Mouse (Mus musculus) adrenal gland, postnatal 14 days (tissue): ENCODE measurements around the gene Hoxc9. TPM values are rescaled to one million over a fixed set of nuclear protein-coding genes. Genes with fewer than 3 reads are reported as not detected.

Experiments used
- DNase-seq: peaks from one replicate; pipeline ENCODE4 v3.0.0; 2021; ENCODE audit warnings: mixed read lengths
- total RNA-seq: library from RNA; stranded (reverse); gene quantifications from 2 replicates; pipeline ENCODE4 v1.2.3, GENCODE M21; 2021

The Hoxc9 gene
- total RNA-seq, 1 experiment from 2014 or later = 2.1 TPM

- DNase-seq = peak; percentile 93
Observed at GRCm38 (mm10) chr15:102999183-102999831, 23.1 kb downstream of the Hoxc9 start.

DNA sequence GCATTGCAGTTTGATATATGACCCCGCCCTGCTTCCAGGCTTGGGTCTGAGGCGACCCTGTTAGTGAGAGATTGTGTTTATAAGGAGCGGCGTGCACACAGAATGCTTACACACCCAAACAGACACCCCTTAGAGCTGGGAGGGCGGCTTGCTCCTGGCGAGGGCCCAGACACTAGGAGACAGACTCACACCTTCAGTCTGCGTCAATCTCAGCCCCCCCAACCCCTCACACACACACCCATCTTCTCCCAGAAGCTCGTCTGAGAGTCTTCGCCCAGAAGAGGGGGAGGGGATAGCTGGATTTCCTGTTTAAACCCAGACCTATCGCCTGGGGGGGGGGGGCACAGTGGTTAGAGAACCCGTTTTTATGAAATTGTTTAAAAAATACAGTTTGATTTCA, 23.7 kb downstream of the Hoxc9 start:
- peak; percentile 64 for DNase-seq

DNA sequence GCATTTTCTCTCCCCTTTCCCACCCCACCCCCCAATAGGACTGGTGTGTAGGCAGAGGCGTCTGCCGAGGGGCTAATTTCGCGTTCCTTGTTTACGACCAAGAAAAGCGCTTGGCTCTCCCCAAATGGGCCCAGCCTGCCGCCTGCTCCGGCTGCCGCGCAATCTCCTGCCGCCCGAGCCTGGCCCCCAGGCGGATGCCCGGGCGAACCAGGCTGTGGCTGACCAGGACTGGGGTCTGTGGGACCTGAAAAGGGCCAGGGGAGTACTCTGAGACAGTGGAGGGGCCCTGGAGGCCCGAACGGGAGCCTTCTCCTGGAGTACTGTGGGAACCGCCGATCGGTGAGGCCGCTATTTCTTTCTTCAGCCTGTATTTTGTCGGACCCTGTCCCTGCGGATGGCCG, 24.3 kb downstream of the Hoxc9 start:
- DNase-seq = peak; percentile 63

GRCm38 (mm10) chr15:103001370-103001769, 25.1 kb downstream of the Hoxc9 start:
- DNase-seq = no peak

DNA sequence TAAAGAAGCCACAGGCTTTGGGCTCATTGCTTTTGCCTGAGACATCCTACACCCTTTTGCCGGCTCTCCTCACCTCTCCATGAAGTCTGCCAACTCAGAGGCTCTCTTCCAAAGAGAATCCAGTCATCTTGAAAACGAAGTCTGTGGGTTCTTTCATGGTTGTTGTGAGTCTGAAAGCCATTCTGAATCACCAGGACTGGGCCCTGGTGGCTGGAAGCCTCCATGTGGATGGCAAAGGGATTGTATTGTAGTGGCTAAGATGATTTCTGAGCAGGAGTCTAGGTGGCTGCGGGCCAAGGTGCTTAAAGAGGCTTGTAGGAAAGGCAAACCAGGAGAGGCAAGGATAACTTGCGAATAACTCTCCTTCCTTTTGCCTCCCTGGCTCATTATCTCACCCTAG, 25.9 kb downstream of the Hoxc9 start:
- DNase-seq = peak; percentile 69

DNA sequence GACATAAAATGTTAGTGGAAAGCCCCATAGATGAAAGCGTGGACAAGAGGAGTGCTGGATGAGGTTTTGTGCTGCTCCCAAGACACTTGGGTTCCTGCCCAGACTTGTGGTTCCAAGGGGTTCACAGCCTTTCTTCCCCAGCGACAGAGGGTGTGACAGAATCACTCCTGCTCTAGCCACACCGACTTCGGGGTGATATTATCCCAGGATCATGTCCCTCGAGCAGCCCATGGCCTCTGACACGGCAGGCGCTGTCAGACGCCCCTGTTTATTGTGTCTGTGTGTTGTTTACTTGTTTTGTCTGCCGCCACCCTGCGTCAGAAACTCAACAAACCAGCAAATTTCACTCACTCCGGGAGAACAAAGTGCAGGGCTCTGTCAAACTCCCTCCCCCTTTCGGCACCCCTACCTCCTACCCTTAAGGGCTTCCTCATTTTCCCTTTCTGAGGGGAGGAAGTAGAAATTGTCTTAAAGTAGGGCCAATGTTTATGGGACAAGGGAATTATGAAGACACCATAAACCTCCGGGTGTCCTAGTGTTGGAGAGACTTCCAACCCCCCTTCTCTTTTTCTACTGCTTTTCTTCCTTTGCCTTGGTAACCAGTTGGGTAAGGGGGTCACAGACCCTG, 26.7 kb downstream of the Hoxc9 start:
- no peak for DNase-seq

DNA sequence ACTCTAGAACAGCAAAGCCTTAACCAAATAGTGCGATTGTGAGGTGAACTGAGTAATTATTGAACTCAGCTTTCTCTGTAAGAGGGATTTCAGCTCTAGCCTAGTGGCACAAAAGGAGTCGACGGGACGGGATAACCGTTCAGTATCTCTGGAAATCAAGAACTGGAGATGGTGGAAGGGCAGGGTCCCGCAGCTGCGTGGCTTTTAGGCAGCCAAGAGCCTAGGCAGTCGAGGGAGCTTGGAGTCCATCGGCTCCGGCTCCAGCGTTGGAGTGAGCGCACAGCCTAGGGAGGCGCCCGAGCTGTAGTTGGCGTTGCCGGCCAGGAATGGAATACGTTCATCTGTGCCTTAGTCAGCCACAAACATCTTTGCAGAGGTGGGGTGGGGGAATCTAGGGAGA, 29.1 kb downstream of the Hoxc9 start:
- DNase-seq = peak; percentile 75

- peak; percentile 45 for DNase-seq
Observed at GRCm38 (mm10) chr15:103005797-103006196, 29.6 kb downstream of the Hoxc9 start.

GRCm38 (mm10) chr15:103006326-103006725, 30.1 kb downstream of the Hoxc9 start:
- DNase-seq = no peak

DNA sequence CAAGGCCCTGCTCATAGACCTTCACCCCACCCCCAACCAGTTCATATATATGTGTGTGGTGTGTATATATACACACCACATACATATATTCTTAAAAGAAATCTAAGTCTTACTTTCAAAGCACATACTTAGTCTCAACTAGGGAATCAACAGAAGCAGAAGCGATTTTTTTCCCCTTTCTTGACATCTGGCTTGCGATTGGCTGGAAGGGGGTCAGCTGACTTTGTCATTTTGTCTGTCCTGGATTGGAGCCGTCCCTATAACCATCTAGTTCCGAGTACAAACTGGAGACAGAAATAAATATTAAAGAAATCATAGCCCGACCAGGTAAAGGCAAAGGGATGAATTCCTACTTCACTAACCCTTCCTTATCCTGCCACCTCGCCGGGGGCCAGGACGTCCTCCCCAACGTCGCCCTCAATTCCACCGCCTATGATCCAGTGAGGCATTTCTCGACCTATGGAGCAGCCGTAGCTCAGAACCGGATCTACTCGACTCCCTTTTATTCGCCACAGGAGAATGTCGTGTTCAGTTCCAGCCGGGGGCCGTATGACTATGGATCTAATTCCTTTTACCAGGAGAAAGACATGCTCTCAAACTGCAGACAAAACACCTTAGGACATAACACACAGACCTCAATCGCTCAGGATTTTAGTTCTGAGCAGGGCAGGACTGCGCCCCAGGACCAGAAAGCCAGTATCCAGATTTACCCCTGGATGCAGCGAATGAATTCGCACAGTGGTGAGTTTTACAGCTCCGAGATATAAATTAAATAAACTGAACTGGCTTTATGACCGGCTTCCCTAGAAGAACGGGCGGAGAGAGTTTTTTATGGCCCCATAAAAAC, 33.2 kb downstream of the Hoxc9 start:
- peak; percentile 75 for DNase-seq

GRCm38 (mm10) chr15:103010112-103010846, 34.0 kb downstream of the Hoxc9 start:
- DNase-seq = peak; percentile 59

- peak; percentile 67 for DNase-seq
Observed at GRCm38 (mm10) chr15:103010847-103011555, 34.8 kb downstream of the Hoxc9 start.

GRCm38 (mm10) chr15:103011928-103012486, 35.8 kb downstream of the Hoxc9 start:
- peak; percentile 85 for DNase-seq

DNA sequence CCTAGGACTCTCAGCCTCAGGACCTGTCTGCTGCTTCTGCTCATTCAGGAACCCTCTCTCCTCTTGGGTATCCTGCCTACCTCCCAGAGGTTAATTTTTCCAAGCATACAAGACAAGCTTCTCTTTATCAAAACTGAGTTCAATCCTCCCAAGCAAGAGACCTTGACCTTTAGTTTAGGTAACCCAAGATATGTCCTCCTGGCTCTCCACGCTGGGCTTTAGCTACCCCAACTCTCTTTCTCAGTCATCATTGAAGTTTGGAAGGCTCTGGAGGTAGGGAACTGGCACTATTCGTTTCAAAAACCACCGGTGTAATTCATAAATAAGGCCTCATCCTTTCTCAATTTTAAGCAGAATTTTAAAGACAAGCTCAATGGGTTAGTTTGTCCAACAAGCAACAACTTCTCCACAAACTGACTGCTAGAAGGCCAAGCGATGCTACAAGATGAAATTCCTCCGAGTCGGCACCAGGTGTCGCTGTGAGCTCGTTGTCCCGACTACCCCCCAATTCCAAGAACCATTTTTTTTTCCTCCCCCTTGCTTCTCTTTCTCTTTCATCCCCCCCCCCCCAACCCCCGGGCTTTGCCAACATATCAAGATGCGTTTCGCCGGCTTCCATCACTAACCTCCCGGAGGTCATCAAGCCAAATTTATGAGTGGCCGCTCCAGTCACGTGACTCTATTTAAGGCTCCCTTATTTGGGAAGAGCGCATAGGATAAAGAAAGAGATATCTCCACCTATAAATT, 37.2 kb downstream of the Hoxc9 start:
- DNase-seq = peak; percentile 82

GRCm38 (mm10) chr15:103014166-103015008, 38.1 kb downstream of the Hoxc9 start:
- peak; percentile 87 for DNase-seq

GRCm38 (mm10) chr15:103015009-103015399, 38.8 kb downstream of the Hoxc9 start:
- DNase-seq = peak; percentile 60

GRCm38 (mm10) chr15:103015406-103016166, 39.3 kb downstream of the Hoxc9 start:
- DNase-seq = peak; percentile 44

DNA sequence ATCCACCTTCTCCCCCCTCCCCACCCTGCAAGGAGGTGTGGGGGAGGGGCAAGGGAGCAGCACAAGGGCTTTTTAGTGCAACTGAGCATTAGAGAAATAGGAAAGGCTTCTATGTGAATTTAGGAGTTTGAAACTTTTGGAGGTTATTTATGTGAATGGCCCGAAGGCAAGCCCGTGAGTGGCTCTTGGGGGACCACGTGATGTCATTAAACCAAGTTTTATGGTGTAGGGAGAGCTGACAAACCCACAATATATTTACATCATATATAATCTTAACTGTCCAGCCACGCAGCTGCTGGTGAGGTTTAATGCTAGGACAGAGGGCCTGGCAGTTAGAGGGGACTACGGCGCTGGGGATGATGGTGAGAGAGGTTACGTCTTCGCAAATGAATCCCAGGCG, 42.4 kb downstream of the Hoxc9 start, which contains the start of gene Hoxc4:
Gene Hoxc4, plus strand, starts transcription at position 299 of the 400 bp plus-strand sequence.
- DNase-seq = no peak
